Mouse (Mus musculus) erythroblast, embryonic 14.5 days (primary cell): ENCODE results near the gene Hnrnpul2. TPM values are rescaled to one million over a fixed set of nuclear protein-coding genes. Genes with fewer than 3 reads are reported as not detected.

Source experiments
- H3K27me3 ChIP-seq: 2 replicates; pipeline ENCODE4 v1.6.1; 2012; ENCODE audit warnings: inconsistent platforms; ENCODE audit not compliant: control insufficient read depth
- H3K36me3 ChIP-seq: 2 replicates; pipeline ENCODE4 v1.6.1; 2012; ENCODE audit warnings: mild to moderate bottlenecking, inconsistent platforms; ENCODE audit not compliant: control insufficient read depth
- H3K4me1 ChIP-seq: 2 replicates; pipeline ENCODE4 v1.6.1; 2012; ENCODE audit warnings: inconsistent platforms; ENCODE audit not compliant: control insufficient read depth
- H3K4me3 ChIP-seq: replicated peaks from 2 replicates; pipeline ENCODE3; 2012; ENCODE audit warnings: moderate library complexity, mild to moderate bottlenecking, inconsistent platforms
- H3K9me3 ChIP-seq: 2 replicates; pipeline ENCODE4 v1.6.1; 2012; ENCODE audit warnings: low read length, inconsistent platforms, mixed read lengths; ENCODE audit not compliant: control insufficient read depth
- GATA1 ChIP-seq: IDR thresholded peaks from 2 replicates; pipeline ENCODE4 v1.6.1; 2012; ENCODE audit warnings: low read length, inconsistent platforms, mixed read lengths
- TAL1 ChIP-seq: IDR thresholded peaks from 3 replicates; pipeline ENCODE4 v1.6.1; 2012; ENCODE audit warnings: low read length, inconsistent platforms, mixed read lengths
- polyA plus RNA-seq: library from polyadenylated mRNA; stranded (reverse); fragments of >175 nt; gene quantifications from 2 replicates; pipeline ENCODE4 v1.2.3, GENCODE M21; 2012

The Hnrnpul2 gene
- polyA plus RNA-seq, 1 experiment, result 10.2 TPM

DNA sequence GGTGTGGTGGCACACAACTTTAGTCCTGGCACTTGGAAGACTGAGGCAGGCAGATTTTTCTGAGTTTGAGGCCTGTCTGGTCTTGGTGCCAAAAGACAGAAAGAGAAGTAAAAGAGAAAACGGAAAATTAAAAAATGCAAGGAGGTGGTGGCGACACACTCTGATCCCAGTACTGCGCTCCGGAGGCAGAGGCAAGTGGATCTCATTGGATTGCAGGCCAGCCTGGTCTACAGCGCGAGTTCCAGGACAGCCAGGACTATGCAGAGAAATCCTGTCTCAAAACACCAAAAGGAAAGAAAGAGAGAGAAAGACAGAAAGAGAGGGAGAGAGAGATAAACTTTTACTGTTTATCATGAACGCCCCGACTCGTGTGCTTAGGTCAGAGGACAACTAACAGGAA, 51.0 kb downstream of the Hnrnpul2 start:
- peaks cover 36% of the 10 kb centered on the region for H3K36me3 ChIP-seq
- no peaks in the 10 kb centered on the region for H3K9me3 ChIP-seq
- H3K27me3 ChIP-seq, result no peaks in the 10 kb centered on the region
- H3K4me1 ChIP-seq, result peaks cover 45% of the 10 kb centered on the region
- TF ChIP-seq GATA1 (no peak), TAL1 (no peak)
- H3K4me3 ChIP-seq, result peak overlapping the region; percentile 90

DNA sequence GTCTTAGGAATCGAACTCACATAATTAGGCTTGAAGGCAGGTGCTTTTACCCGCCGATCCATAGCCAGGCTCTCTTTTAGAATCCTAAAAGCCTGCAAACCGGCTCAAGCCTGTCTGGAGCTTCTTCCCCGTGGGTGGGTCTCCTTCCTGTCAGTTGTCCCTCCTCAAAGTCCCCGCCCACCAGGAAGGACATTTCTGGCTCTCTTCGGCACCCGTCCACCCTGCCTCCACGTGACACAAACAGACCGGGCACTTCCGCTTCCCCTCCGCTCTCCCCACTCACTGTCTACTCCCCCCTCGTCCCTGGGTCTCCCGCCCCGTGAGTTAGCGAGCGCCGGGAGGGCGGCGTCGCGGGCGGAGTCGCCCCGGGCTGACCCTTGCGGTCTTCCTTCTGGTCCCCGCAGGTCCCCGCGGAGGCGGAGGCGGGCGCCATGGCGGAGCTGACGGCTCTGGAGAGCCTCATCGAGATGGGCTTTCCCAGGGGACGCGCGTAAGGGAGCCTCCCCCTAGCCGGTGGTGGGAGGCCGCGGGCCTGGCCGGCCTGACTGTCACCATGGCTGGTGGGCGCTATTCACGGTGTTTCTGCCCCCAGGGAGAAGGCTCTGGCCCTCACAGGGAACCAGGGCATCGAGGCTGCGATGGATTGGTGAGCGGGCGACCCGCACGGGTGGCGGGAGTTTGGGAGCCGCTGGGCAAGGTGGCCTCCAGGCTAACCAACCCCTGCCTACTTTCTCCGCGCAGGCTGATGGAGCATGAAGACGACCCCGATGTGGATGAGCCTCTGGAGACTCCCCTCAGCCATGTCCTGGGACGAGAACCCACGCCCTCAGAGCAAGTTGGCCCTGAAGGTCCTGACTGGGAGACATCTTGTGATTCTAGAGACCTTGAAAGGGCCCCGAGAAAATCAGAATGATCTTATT, 51.7 kb downstream of the Hnrnpul2 start, which contains the start of gene Ubxn1:
Ubxn1 (plus strand) TSS at position 230 of the 920 bp plus-strand sequence.
- Histone ChIP-seq H3K36me3 (peaks cover 42% of the 10 kb centered on the region), H3K4me3 (peak within 1 kb of the TSS; percentile 90), H3K9me3 (no peaks in the 10 kb centered on the region), H3K27me3 (no peaks in the 10 kb centered on the region), H3K4me1 (peaks cover 45% of the 10 kb centered on the region)
- TF ChIP-seq GATA1, result no peak
- TF ChIP-seq TAL1, result no peak

DNA sequence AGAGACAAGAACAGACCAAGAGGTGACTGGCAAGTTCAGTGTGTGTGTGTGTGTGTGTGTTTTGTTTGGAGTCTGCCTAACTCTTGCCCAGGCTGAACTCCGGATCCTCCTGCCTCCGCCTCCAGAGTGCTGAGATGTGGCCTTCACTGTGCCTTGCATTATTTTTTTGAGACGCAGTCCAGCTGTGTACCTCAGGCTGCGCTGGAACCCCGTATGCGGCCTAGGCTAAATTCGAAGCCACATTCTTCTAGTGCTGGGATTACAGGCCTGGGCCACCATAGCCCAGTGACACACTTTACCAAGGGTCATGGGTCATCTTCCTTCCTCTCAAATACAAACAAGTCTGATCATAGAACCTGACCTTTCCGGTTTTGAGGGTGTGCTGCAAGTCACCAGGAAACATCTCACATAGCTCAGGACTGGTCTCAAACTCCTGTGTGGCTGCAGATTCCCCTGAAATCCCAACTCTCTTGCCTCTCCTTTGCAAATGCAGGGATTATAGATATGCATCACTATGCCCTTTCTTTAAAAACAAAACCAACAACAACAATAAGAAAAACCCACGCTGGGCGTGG, 52.5 kb downstream of the Hnrnpul2 start:
- Histone ChIP-seq H3K9me3 (no peaks in the 10 kb centered on the region), H3K36me3 (peaks cover 49% of the 10 kb centered on the region), H3K27me3 (no peaks in the 10 kb centered on the region), H3K4me1 (peaks cover 45% of the 10 kb centered on the region), H3K4me3 (peak overlapping the region; percentile 90)
- TF ChIP-seq TAL1 (no peak), GATA1 (no peak)

DNA sequence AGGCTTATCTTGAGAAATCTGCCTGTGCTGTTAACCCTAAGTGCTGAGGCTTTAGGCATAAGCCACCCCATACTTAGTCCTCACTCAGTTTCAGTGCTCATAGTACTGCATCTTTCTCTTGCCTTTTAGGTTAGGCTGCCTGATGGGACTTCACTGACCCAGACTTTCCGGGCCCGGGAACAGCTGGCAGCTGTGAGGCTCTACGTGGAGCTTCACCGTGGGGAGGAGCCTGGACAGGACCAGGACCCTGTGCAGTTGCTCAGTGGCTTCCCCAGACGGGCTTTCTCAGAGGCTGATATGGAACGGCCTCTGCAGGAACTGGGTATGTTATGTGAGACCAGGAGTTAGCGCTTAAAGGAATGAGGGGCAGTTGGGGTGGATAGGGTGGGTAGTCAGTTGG, 55.2 kb downstream of the Hnrnpul2 start:
- Histone ChIP-seq H3K4me1 (peaks cover 54% of the 10 kb centered on the region), H3K27me3 (no peaks in the 10 kb centered on the region), H3K4me3 (no peak overlapping the region), H3K36me3 (peaks cover 65% of the 10 kb centered on the region), H3K9me3 (no peaks in the 10 kb centered on the region)
- no peak for TF ChIP-seq TAL1
- TF ChIP-seq GATA1, result no peak

DNA sequence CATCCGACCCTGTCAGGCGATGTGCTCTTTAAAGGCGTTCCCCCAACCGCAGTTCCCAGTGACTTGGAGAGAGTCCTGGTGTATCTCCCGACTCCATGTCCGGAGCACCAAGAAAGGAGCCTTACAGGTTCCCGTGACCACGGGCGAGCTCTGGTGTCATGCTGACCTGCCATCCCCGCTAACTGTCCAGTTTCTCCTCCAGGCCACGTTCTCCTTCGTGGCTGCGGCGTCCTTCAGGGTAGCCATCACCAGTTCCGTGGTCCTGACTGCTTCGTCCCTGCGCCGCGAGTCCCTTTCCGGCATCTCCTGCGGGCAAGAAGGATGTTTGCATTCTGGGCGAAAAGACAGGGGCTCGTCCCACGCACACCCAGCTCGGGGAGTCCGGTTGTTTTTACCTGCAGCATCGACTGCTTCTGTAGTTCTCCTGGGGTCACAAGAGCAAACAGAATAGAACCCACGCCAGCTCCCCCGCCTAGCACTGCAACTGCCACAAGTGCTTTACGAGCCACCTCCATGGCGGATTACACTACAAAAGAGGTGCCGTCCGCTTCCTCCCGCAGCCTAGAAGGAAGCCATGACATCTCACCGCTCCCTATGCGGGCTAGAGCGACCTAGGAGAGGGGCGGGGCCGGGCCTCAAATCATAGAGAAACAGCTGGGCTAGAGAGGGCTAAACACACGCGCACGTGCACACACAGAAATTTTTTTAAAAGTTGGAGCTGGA, 60.7 kb downstream of the Hnrnpul2 start, which contains the start of gene Uqcc3:
Uqcc3 (minus strand) TSS at position 613 of the 723 bp plus-strand sequence.
- Histone ChIP-seq H3K9me3 (no peaks in the 10 kb centered on the region), H3K4me3 (peak within 1 kb of the TSS; percentile 73), H3K4me1 (peaks cover 23% of the 10 kb centered on the region), H3K27me3 (no peaks in the 10 kb centered on the region), H3K36me3 (peaks cover 33% of the 10 kb centered on the region)
- TF ChIP-seq TAL1, result no peak; the same call in 2 of the 3 replicates
- TF ChIP-seq GATA1, result no peak

DNA sequence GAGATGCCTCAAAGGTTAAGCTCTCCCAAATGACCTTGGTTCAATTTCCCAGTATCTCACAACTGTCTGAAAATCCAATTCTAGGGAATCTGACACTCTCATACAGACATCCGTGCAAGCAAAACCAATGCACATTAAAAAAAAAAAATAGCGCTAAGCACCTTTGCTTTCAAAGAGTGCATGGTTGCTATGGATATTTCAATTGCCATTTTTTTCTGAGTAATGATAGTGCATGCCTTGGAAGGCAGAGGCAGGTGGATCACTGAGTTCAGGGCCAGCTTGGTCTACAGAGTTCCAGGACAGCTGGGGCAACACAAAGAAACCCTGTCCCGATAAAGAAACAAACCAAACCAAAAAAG, 61.2 kb downstream of the Hnrnpul2 start:
- TF ChIP-seq TAL1 (no peak), GATA1 (no peak)
- Histone ChIP-seq H3K36me3 (peaks cover 28% of the 10 kb centered on the region), H3K27me3 (no peaks in the 10 kb centered on the region), H3K9me3 (no peaks in the 10 kb centered on the region), H3K4me3 (peak overlapping the region; percentile 73), H3K4me1 (peaks cover 24% of the 10 kb centered on the region)

DNA sequence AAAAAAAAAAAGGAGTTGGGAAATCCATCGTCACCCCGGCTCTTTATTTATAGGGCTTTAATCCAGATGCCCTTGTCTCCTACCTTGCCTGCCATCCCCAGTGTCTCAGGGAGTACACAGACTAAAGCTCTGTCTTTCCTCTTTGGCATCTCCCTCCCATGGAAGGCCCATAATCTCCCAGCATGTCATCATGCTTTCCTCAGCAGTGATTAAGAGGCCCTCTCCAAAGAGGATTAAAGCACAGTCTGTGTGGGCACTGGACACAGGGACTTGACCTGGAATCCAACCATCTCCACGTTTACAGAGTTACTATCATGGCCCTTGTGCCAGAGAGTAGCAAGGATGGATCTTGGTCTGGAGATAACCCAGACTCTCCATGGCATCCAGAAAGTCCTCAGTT, 63.8 kb downstream of the Hnrnpul2 start, which contains the start of the genes Lbhd1 and Gm49403:
Lbhd1 (plus strand) TSS at position 117 of the 400 bp plus-strand sequence.
Gm49403 (plus strand) TSS at position 315 of the 400 bp plus-strand sequence.
- Histone ChIP-seq H3K36me3 (peaks cover 5% of the 10 kb centered on the region), H3K9me3 (no peaks in the 10 kb centered on the region), H3K4me3 (no peak within 1 kb of the TSS), H3K27me3 (no peaks in the 10 kb centered on the region), H3K4me1 (peaks cover 46% of the 10 kb centered on the region)
- TF ChIP-seq GATA1 (no peak), TAL1 (no peak)

Other genes starting within 250 kb of the Hnrnpul2 start
- 0.01 TPM in 1 of 2 replicates, not detected in the other for gene Slc22a8, start 228.8 kb upstream of the Hnrnpul2 start, polyA plus RNA-seq
- gene Slc22a6, start 202.0 kb upstream of the Hnrnpul2 start, polyA plus RNA-seq, result not detected in 2 replicates
- gene Chrm1, start 156.2 kb upstream of the Hnrnpul2 start, polyA plus RNA-seq, result 0.01 TPM in 1 of 2 replicates, not detected in the other
- 33.5 and 37.4 TPM in 2 replicates for gene Slc3a2, start 96.6 kb upstream of the Hnrnpul2 start, polyA plus RNA-seq
- gene Wdr74, start 84.2 kb upstream of the Hnrnpul2 start, polyA plus RNA-seq, result 1.7 and 2.5 TPM in 2 replicates
- gene 1700092M07Rik, start 79.3 kb upstream of the Hnrnpul2 start, polyA plus RNA-seq, result not detected in 2 replicates
- gene Stx5a, start 78.6 kb upstream of the Hnrnpul2 start, polyA plus RNA-seq, result 3.3 and 3.6 TPM in 2 replicates
- gene Nxf1, start 62.9 kb upstream of the Hnrnpul2 start, polyA plus RNA-seq, result 2.9 and 3.0 TPM in 2 replicates
- 4.9 and 5.0 TPM in 2 replicates for gene Tmem223, start 49.0 kb upstream of the Hnrnpul2 start, polyA plus RNA-seq
- gene Tmem179b, start 45.5 kb upstream of the Hnrnpul2 start, polyA plus RNA-seq, result 10.3 and 14.4 TPM in 2 replicates
- 4.1 and 4.7 TPM in 2 replicates for gene Taf6l, start 33.6 kb upstream of the Hnrnpul2 start, polyA plus RNA-seq
- gene Polr2g, start 21.4 kb upstream of the Hnrnpul2 start, polyA plus RNA-seq, result 0.36 and 0.84 TPM in 2 replicates
- gene Zbtb3, start 17.5 kb upstream of the Hnrnpul2 start, polyA plus RNA-seq, result 0.06 and 0.07 TPM in 2 replicates
- gene Ttc9c, start 677 bp upstream of the Hnrnpul2 start, polyA plus RNA-seq, result 0.24 TPM in 2 replicates
- gene AC129217.1, start 9.8 kb downstream of the Hnrnpul2 start, polyA plus RNA-seq, result 0.10 TPM in 1 of 2 replicates, not detected in the other
- 4.6 and 6.4 TPM in 2 replicates for gene Bscl2, start 17.5 kb downstream of the Hnrnpul2 start, polyA plus RNA-seq
- not detected in 2 replicates for gene Gng3, start 19.2 kb downstream of the Hnrnpul2 start, polyA plus RNA-seq
- not detected in 2 replicates for gene Lrrn4cl, start 30.8 kb downstream of the Hnrnpul2 start, polyA plus RNA-seq
- gene Ubxn1, start 51.5 kb downstream of the Hnrnpul2 start, polyA plus RNA-seq, result 19.4 and 19.7 TPM in 2 replicates
- gene Uqcc3, start 60.9 kb downstream of the Hnrnpul2 start, polyA plus RNA-seq, result 3.7 and 3.8 TPM in 2 replicates
- gene Lbhd1, start 63.7 kb downstream of the Hnrnpul2 start, polyA plus RNA-seq, result 0.01 and 0.03 TPM in 2 replicates
- not detected in 2 replicates for gene Gm49403, start 63.9 kb downstream of the Hnrnpul2 start, polyA plus RNA-seq
- gene 1810009A15Rik, start 68.8 kb downstream of the Hnrnpul2 start, polyA plus RNA-seq, result 6.6 and 7.7 TPM in 2 replicates
- not detected in 2 replicates for gene Gm49416, start 68.9 kb downstream of the Hnrnpul2 start, polyA plus RNA-seq
- gene Ints5, start 73.0 kb downstream of the Hnrnpul2 start, polyA plus RNA-seq, result 3.1 and 3.7 TPM in 2 replicates
- gene Ganab, start 78.1 kb downstream of the Hnrnpul2 start, polyA plus RNA-seq, result 1.9 and 2.5 TPM in 2 replicates
- gene B3gat3, start 100.4 kb downstream of the Hnrnpul2 start, polyA plus RNA-seq, result 15.8 and 16.4 TPM in 2 replicates
- 0.42 and 0.57 TPM in 2 replicates for gene Rom1, start 109.3 kb downstream of the Hnrnpul2 start, polyA plus RNA-seq
- gene Eml3, start 109.5 kb downstream of the Hnrnpul2 start, polyA plus RNA-seq, result 1.3 and 1.4 TPM in 2 replicates
- 2.2 and 3.4 TPM in 2 replicates for gene Mta2, start 121.9 kb downstream of the Hnrnpul2 start, polyA plus RNA-seq
- 1.6 TPM in 2 replicates for gene Tut1, start 133.8 kb downstream of the Hnrnpul2 start, polyA plus RNA-seq
- gene Eef1g, start 147.0 kb downstream of the Hnrnpul2 start, polyA plus RNA-seq, result 5.4 and 8.2 TPM in 2 replicates
- gene Ahnak, start 169.3 kb downstream of the Hnrnpul2 start, polyA plus RNA-seq, result 0.01 and 0.05 TPM in 2 replicates